Mouse (Mus musculus): ENCODE data around the gene Wbp1l.

DNA sequence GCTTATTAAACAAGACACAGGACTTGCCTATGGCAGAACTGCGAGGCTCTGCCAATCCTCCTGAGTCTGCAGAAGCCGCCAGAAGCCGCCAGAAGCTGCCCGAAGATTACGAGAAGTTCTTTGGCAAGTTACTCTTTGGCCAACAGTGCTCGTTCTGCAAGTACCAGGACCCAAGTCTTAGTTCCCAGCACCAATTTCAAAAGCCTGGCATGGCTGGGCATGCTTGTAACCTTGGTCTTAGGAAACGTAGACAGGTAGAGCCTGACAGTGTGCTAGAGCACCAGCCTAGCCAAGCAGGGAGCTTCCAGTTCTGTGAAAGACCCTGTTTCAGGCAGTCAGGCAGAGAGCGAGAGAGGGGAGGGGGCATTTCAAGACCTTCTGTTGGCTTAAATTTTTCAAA lies 97.6 kb downstream of the Wbp1l start:
- TF ChIP-seq CTCF (IDR thresholded peaks at IDR 0.05; ENCODE audit: extremely low read depth, insufficient read depth, insufficient read length, insufficient replicate concordance) (no peak), POLR2A (IDR thresholded peaks at IDR 0.05; ENCODE audit: low read depth, low read length) (no peak)

Measured in spleen, adult 2 months (tissue).